Mouse (Mus musculus) lung, postnatal 0 days (tissue): Measurements from ENCODE around the gene Ccdc24. TPM values are rescaled to one million over a fixed set of nuclear protein-coding genes. Genes with fewer than 3 reads are reported as not detected.

Source experiments
- ATAC-seq: fragments of 200-750 bp; cut with Nextera tagmentation; 2 replicates; pipeline ENCODE4 v1.8.0; 2017; ENCODE audit warnings: moderate library complexity
- DNase-seq: peaks from one replicate; pipeline ENCODE4 v3.0.0-alpha.2; 2016; ENCODE audit warnings: low spot score
- H3K27ac ChIP-seq: fragments of 300-500 bp; sonication (generic); 2 replicates; pipeline ENCODE4 v1.5.1; 2014; ENCODE audit warnings: antibody characterized with exemption, mild to moderate bottlenecking, low read length, mixed read lengths
- H3K27me3 ChIP-seq: fragments of 300-500 bp; sonication (generic); replicated peaks from 2 replicates; pipeline ENCODE4 v1.6.1; 2014; ENCODE audit warnings: low read length, mixed read lengths; ENCODE audit not compliant: insufficient read depth
- H3K36me3 ChIP-seq: fragments of 300-500 bp; sonication (generic); 2 replicates; pipeline ENCODE4 v1.6.1; 2014; ENCODE audit warnings: low read length, mixed read lengths; ENCODE audit not compliant: insufficient read depth
- H3K4me1 ChIP-seq: fragments of 300-500 bp; sonication (generic); 2 replicates; pipeline ENCODE4 v1.6.1; 2014; ENCODE audit warnings: antibody characterized with exemption, low read depth, low read length, mixed read lengths; ENCODE audit not compliant: insufficient read depth
- H3K4me2 ChIP-seq: fragments of 300-500 bp; sonication (generic); replicated peaks from 2 replicates; pipeline ENCODE4 v1.6.1; 2014; ENCODE audit warnings: low read depth, mild to moderate bottlenecking, low read length, moderate library complexity, mixed read lengths
- H3K4me3 ChIP-seq: fragments of 300-500 bp; sonication (generic); 2 replicates; pipeline ENCODE4 v1.5.1; 2014; ENCODE audit warnings: low read depth, low read length
- H3K9ac ChIP-seq: fragments of 300-500 bp; sonication (generic); replicated peaks from 2 replicates; pipeline ENCODE4 v1.6.1; 2014; ENCODE audit warnings: low read depth, mild to moderate bottlenecking
- H3K9me3 ChIP-seq: fragments of 300-500 bp; sonication (generic); 2 replicates; pipeline ENCODE4 v1.6.1; 2016; ENCODE audit warnings: low read length, mixed read lengths
- CTCF ChIP-seq: IDR thresholded peaks from 2 replicates; pipeline ENCODE4 v1.5.1; 2016; ENCODE audit warnings: antibody characterized with exemption, mild to moderate bottlenecking
- EP300 ChIP-seq: IDR thresholded peaks from 2 replicates; pipeline ENCODE4 v1.6.1; 2016; ENCODE audit warnings: antibody characterized with exemption, mild to moderate bottlenecking, control low read depth
- WGBS: fragments of 180-500 bp; shearing (Covaris S2); extraction: QIAGEN DNeasy Blood & Tissue Kit; methylation state at CpG from one replicate; pipeline ENCODE4 v1.1.7; 2014; 5-methylcytosine and 5-hydroxymethylcytosine counted together
- polyA plus RNA-seq: library from polyadenylated mRNA; unstranded; fragments of >200 nt; fragmentation: Nextera tagmentation; extraction: Ambion mirVana; gene quantifications from 2 replicates; pipeline ENCODE4 v1.2.1, GENCODE M21; 2015

Ccdc24 gene
- polyA plus RNA-seq, 1 experiment from 2014 or later = 4.5 TPM

DNA sequence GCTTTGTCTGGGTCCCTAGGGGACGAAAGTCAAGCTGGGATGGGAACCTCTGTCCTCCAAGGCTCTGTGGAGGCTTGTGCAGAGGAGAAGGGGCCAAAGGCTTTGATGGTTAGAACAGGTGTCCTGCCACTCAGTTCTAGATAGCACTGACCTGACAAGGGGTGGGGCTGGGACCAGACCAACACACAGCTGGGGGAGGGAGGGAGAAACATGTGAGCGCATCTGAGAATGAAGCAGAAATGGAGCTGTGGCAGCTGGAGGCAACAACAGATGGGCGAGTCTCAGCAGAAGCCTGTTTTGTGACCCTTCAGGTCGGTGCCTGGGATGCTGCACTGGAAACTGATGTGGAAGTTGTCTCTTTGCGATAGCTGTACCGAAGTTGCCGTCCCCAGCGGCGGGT lies 3.0 kb downstream of the Ccdc24 start:
- no peaks in the 10 kb centered on the region for H3K4me1 ChIP-seq
- no peak for DNase-seq

GRCm38 (mm10) chr4:117867823-117868222 lies 4.5 kb downstream of the Ccdc24 start:
- Histone ChIP-seq H3K27ac (no peak overlapping the region), H3K9ac (no peak overlapping the region), H3K9me3 (no peaks in the 10 kb centered on the region), H3K4me1 (no peaks in the 10 kb centered on the region), H3K4me2 (no peak overlapping the region), H3K36me3 (no peaks in the 10 kb centered on the region), H3K27me3 (no peaks in the 10 kb centered on the region), H3K4me3 (no peak overlapping the region)
- TF ChIP-seq EP300 (no peak), CTCF (peak; percentile 81)
- 0 out of 2 replicates have a peak, but pooled peaks have one; percentile 17 for ATAC-seq
- WGBS = 15% methylated on average over 24 of the region's 24 CpGs
- DNase-seq = peak; percentile 67

More for the DNA sequence above, 3.0 kb downstream of the Ccdc24 start:
- Histone ChIP-seq H3K4me3 (no peak overlapping the region), H3K27me3 (no peaks in the 10 kb centered on the region), H3K4me2 (no peak overlapping the region), H3K36me3 (no peaks in the 10 kb centered on the region), H3K9ac (no peak overlapping the region), H3K9me3 (no peaks in the 10 kb centered on the region), H3K27ac (no peak overlapping the region)
- 74% methylated on average over 9 of the region's 9 CpGs for WGBS
- no peak for ATAC-seq
- TF ChIP-seq EP300 (no peak), CTCF (no peak)

DNA sequence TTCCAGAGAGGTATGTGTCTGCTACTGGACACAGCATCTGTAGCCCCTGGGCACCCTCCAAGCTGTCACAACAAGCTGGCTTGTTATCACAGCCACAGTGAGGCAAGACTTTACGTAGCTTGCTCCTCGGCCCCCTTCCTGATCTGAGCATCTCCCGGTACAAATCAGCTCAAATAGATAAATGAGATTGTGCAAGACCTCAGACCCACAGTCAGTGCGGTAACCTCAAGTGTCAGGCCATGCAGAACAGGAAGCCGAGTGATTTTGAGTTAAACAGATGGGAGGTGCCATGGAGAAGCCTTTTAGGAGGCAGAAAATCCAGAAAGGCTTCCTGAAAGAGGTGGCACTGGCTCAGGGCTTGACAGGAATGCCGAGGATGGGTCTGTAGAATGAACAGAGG lies 5.4 kb downstream of the Ccdc24 start:
- TF ChIP-seq CTCF (no peak), EP300 (no peak)
- no peaks in the 10 kb centered on the region for H3K4me1 ChIP-seq

DNA sequence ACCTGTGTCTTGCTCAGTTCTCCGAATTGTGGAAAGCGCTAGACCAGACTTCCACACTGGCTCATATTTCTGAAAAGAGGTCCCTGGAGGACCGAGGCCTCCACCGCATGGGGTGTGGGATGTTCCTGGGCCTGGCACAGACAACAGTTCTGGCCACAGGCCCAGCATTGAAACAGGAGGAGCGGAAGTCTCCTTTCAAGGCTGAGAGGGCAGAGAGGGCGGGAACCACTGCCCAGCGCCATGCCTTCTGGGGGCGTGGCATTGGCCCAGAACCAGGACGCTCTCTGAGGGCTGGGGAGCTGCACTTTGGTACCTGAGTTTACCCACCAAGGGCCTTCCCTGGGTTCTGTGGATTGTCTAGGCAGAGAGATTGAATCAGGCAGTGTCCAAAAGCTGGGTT lies 6.3 kb downstream of the Ccdc24 start:
- H3K4me3 ChIP-seq = no peak overlapping the region
- ATAC-seq = peak; percentile 81
- no peaks in the 10 kb centered on the region for H3K4me1 ChIP-seq
- no peaks in the 10 kb centered on the region for H3K36me3 ChIP-seq
- H3K4me2 ChIP-seq = no peak overlapping the region
- no peaks in the 10 kb centered on the region for H3K27me3 ChIP-seq
- H3K27ac ChIP-seq = no peak overlapping the region
- no peak for TF ChIP-seq CTCF
- TF ChIP-seq EP300 = no peak
- no peak overlapping the region for H3K9ac ChIP-seq
- 32% methylated on average over 9 of the region's 9 CpGs for WGBS
- no peaks in the 10 kb centered on the region for H3K9me3 ChIP-seq
- peak; percentile 88 for DNase-seq

More for the DNA sequence above, 5.4 kb downstream of the Ccdc24 start:
- no peak for DNase-seq
- Histone ChIP-seq H3K9ac (no peak overlapping the region), H3K27me3 (no peaks in the 10 kb centered on the region), H3K4me2 (no peak overlapping the region), H3K36me3 (no peaks in the 10 kb centered on the region), H3K4me3 (no peak overlapping the region), H3K27ac (no peak overlapping the region), H3K9me3 (no peaks in the 10 kb centered on the region)
- WGBS = 40% methylated on average over 6 of the region's 6 CpGs
- ATAC-seq = no peak

DNA sequence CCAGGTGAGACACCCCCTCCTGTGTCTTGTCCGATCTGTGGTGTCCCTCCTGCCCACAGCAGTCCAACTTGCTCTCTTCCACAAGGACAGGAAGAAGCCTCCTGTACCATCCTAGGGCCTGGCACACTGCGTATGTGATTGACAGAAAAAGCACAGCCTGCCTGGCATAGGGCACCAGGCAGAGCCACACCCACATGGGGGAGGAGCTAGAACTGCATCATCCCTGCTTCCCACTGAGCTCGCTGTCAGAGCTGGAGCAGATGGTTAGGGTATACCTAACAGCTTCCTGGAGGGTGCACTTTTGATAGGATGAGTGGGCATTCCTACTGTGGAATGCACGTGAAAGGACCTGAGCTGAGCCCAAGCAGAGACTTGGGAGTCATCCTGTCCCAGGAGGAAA lies 9.5 kb downstream of the Ccdc24 start:
- H3K27ac ChIP-seq = no peak overlapping the region
- DNase-seq = no peak
- no peaks in the 10 kb centered on the region for H3K36me3 ChIP-seq
- no peaks in the 10 kb centered on the region for H3K9me3 ChIP-seq
- no peak overlapping the region for H3K4me3 ChIP-seq
- H3K4me2 ChIP-seq = no peak overlapping the region
- no peaks in the 10 kb centered on the region for H3K27me3 ChIP-seq
- no peak for ATAC-seq
- no peak for TF ChIP-seq EP300
- TF ChIP-seq CTCF = no peak
- WGBS = 56% methylated on average over 4 of the region's 4 CpGs
- H3K9ac ChIP-seq = no peak overlapping the region
- H3K4me1 ChIP-seq = no peaks in the 10 kb centered on the region

DNA sequence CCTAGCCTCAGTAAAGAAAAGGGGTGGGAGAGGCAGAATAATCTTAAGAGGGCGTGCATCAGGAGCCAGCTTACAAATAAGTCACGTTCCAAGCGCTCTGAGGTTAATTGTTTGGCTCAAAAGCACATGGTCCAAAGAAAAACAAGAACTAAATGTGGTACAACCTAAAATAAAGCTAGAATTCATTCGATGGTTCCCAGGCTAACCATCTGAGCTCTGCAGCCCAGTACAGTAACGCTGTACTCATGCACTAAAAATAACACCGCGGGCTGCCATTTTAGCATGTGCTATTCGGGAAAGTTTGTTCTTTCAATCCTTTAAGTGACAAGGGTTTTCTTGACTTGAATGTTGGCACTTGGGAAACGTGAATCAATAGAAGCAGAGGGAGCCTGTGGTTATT lies 11.8 kb downstream of the Ccdc24 start:
- H3K27ac ChIP-seq = no peak overlapping the region
- no peak overlapping the region for H3K4me2 ChIP-seq
- no peaks in the 10 kb centered on the region for H3K9me3 ChIP-seq
- ATAC-seq (no peak), DNase-seq (no peak)
- TF ChIP-seq CTCF (no peak), EP300 (no peak)
- no peaks in the 10 kb centered on the region for H3K27me3 ChIP-seq
- no peaks in the 10 kb centered on the region for H3K4me1 ChIP-seq
- no peak overlapping the region for H3K9ac ChIP-seq
- WGBS = 77% methylated on average over 9 of the region's 9 CpGs
- no peaks in the 10 kb centered on the region for H3K36me3 ChIP-seq
- no peak overlapping the region for H3K4me3 ChIP-seq

DNA sequence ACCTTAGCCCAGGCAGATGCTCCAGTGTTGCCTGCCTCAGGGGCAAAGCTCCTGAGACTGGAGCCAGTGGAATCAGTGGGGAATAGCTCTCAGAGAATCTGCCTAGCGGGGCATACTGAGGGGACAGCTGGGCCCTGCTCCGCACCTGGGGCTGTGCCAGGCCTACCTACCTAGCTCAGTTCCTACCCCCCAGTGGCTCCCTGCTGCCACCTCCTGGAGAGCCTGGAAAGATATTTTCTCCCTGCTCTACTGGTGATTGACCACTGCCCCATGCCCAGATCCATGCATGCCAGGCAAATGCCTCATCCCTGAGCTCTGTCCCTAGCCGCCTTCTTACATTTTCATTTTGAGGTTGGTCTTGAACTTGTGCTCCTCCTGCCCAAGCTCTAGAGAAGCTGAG lies 13.6 kb downstream of the Ccdc24 start:
- WGBS = 70% methylated on average over 3 of the region's 3 CpGs
- H3K36me3 ChIP-seq = no peaks in the 10 kb centered on the region
- H3K9ac ChIP-seq = no peak overlapping the region
- no peak overlapping the region for H3K4me3 ChIP-seq
- H3K27ac ChIP-seq = no peak overlapping the region
- TF ChIP-seq CTCF (peak; percentile 81), EP300 (no peak)
- H3K4me2 ChIP-seq = no peak overlapping the region
- no peaks in the 10 kb centered on the region for H3K27me3 ChIP-seq
- H3K9me3 ChIP-seq = no peaks in the 10 kb centered on the region
- ATAC-seq = peak; percentile 69
- no peaks in the 10 kb centered on the region for H3K4me1 ChIP-seq
- peak; percentile 68 for DNase-seq
